9 mouse cellular contexts compared by ENCODE assay signal in the genomic region with DNA sequence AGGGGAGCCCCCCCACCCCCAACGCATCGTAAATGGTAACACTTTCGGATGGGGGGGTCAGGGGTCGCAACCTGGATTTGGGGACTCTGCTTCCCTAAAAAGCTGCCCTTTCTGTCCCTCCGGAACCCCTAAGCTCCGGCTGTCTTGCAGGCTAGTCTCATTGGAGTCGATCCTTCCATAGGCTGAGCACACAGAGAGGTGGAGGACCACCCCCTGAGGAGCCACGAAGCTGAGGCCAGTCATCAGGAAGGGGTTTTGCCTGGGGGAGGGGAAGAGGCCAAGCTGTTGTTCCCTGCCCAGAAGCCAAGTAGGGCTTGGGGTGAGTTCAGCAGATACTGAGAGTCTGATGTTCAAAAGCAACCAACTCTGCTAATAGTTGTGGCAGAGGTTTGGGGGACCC. TPM values are rescaled to one million over a fixed set of nuclear protein-coding genes. Genes with fewer than 3 reads are reported as not detected.
DNase-seq lines count a peak whose midpoint lies in the region; ATAC-seq and TF ChIP-seq lines count a peak whose summit lies in the region.
"Had no signal": no experiment of that assay in that cellular context is flagged by ENCODE, and none has a peak within 500 bp of the region (broad histone marks: within the 10 kb centered on the region; RNA-seq: fewer than 3 reads in every experiment).

No protein-coding gene starts in this region.

- H3K36me3 ChIP-seq in liver, embryonic 11.5 days (ENCODE audit: control insufficient read depth, insufficient read depth, low read length): no peaks in the 10 kb centered on the region
- H3K36me3 ChIP-seq in embryonic facial prominence, embryonic 14.5 days (ENCODE audit: control insufficient read depth, insufficient read depth, low read length): no peaks in the 10 kb centered on the region
- no peaks in the 10 kb centered on the region for H3K36me3 ChIP-seq in limb, embryonic 11.5 days (ENCODE audit: control insufficient read depth, insufficient read depth, low read length)

- H3K9ac ChIP-seq in liver, embryonic 11.5 days (ENCODE audit: low read depth, low read length): peak overlapping the region; percentile 65; the same call in 1 of the 2 replicates
- peak overlapping the region; percentile 72 for H3K9ac ChIP-seq in embryonic facial prominence, embryonic 14.5 days (ENCODE audit: low read depth, low read length)
- H3K9ac ChIP-seq in limb, embryonic 11.5 days (ENCODE audit: low read length): peak overlapping the region; percentile 57

- peaks cover 29% of the 10 kb centered on the region for H3K4me1 ChIP-seq in liver, embryonic 11.5 days (replicated peaks; ENCODE audit: control insufficient read depth, insufficient read depth, low read length)
- peaks cover 8% of the 10 kb centered on the region; the same call in 1 of the 2 replicates for H3K4me1 ChIP-seq in embryonic facial prominence, embryonic 14.5 days (ENCODE audit: control insufficient read depth, insufficient read depth, low read length)
- peaks cover 9% of the 10 kb centered on the region; the same call in 1 of the 2 replicates for H3K4me1 ChIP-seq in limb, embryonic 11.5 days (ENCODE audit: control insufficient read depth, insufficient read depth, low read length)
- H3K4me1 ChIP-seq in olfactory bulb, adult 2 months (ENCODE audit: control insufficient read depth, insufficient read depth, low read length): peaks cover 11% of the 10 kb centered on the region

- peaks cover 58% of the 10 kb centered on the region for H3K27me3 ChIP-seq in liver, embryonic 11.5 days (replicated peaks; ENCODE audit: control insufficient read depth, insufficient read depth, low read length)
- peaks cover 45% of the 10 kb centered on the region for H3K27me3 ChIP-seq in embryonic facial prominence, embryonic 14.5 days (replicated peaks; ENCODE audit: control insufficient read depth, insufficient read depth, low read length)
- H3K27me3 ChIP-seq in limb, embryonic 11.5 days (ENCODE audit: control insufficient read depth, insufficient read depth, low read length): peaks cover 22% of the 10 kb centered on the region

- H3K9me3 ChIP-seq in liver, embryonic 11.5 days (ENCODE audit: control insufficient read depth, low read length): peaks cover 2% of the 10 kb centered on the region; the same call in 1 of the 2 replicates
- 0 out of 2 replicates have a peak, but pooled peaks cover 4% of the 10 kb centered on the region for H3K9me3 ChIP-seq in embryonic facial prominence, embryonic 14.5 days (ENCODE audit: control insufficient read depth, low read length)
- H3K9me3 ChIP-seq in limb, embryonic 11.5 days (ENCODE audit: control insufficient read depth, low read length): no peaks in the 10 kb centered on the region; the same call in 1 of the 2 replicates

- TF ChIP-seq CTCF in olfactory bulb, adult 2 months (IDR thresholded peaks at IDR 0.05; ENCODE audit: insufficient read depth, low read depth, low read length): no peak

- WGBS in liver, embryonic 11.5 days: 10% methylated on average over 8 of the region's 8 CpGs
- WGBS in embryonic facial prominence, embryonic 14.5 days: 5% methylated on average over 8 of the region's 8 CpGs
- 7% methylated on average over 8 of the region's 8 CpGs for WGBS in limb, embryonic 11.5 days
- WGBS in olfactory bulb, adult 2 months: 17% methylated on average over 8 of the region's 8 CpGs

- peak overlapping the region; percentile 94 for H3K4me2 ChIP-seq in liver, embryonic 11.5 days
- peak overlapping the region; percentile 89 for H3K4me2 ChIP-seq in embryonic facial prominence, embryonic 14.5 days (ENCODE audit: low read depth, low read length)
- peak overlapping the region; percentile 86 for H3K4me2 ChIP-seq in limb, embryonic 11.5 days (ENCODE audit: low read depth, severe bottlenecking)

- no peak for DNase-seq in liver, embryonic 11.5 days (ENCODE audit: low spot score)
- no peak for DNase-seq in liver
- DNase-seq in embryonic facial prominence, embryonic 14.5 days (ENCODE audit: low spot score): peak; percentile 16
- DNase-seq in limb, embryonic 11.5 days (ENCODE audit: low spot score): peak; percentile 40
- DNase-seq in adrenal gland, adult 8-10 months: no peak
- DNase-seq in urinary bladder, adult 18-20 months (ENCODE audit: low spot score in 2 of 2): no peak
- no peak for DNase-seq in frontal cortex, adult 2 months (ENCODE audit: extremely low spot score in 1 of 2, low spot score in 1 of 2)

- no peak overlapping the region for H3K27ac ChIP-seq in liver, embryonic 11.5 days (ENCODE audit: low read depth, low read length)
- H3K27ac ChIP-seq in embryonic facial prominence, embryonic 14.5 days (replicated peaks; ENCODE audit: low read depth, low read length): no peak overlapping the region
- no peak overlapping the region for H3K27ac ChIP-seq in limb, embryonic 11.5 days (replicated peaks; ENCODE audit: low read depth, low read length)
- no peak overlapping the region for H3K27ac ChIP-seq in olfactory bulb, adult 2 months (ENCODE audit: insufficient read depth, low read depth, low read length)

- no peak for ATAC-seq in liver, embryonic 11.5 days (replicated peaks; ENCODE audit: low FRiP score)
- ATAC-seq in embryonic facial prominence, embryonic 14.5 days (ENCODE audit: low read depth): no peak
- ATAC-seq in limb, embryonic 11.5 days (ENCODE audit: insufficient number of reproducible peaks, low FRiP score, low TSS enrichment, low read depth): no peak

- TF ChIP-seq POLR2A in olfactory bulb, adult 2 months (IDR thresholded peaks at IDR 0.05; ENCODE audit: insufficient read depth, low read depth, low read length): no peak

- peak overlapping the region; percentile 61 for H3K4me3 ChIP-seq in liver, embryonic 11.5 days (ENCODE audit: low read depth, low read length)
- H3K4me3 ChIP-seq in embryonic facial prominence, embryonic 14.5 days (ENCODE audit: low read depth, low read length): peak overlapping the region; percentile 57
- H3K4me3 ChIP-seq in limb, embryonic 11.5 days (ENCODE audit: low read depth, low read length): peak overlapping the region; percentile 36
- H3K4me3 ChIP-seq in olfactory bulb, adult 2 months (ENCODE audit: insufficient read depth, low read depth, low read length): peak overlapping the region; percentile 48

RNA-seq across cellular contexts. Expression of a gene that starts 26.0 kb away (rescaled TPM):
- polyA plus RNA-seq in liver, embryonic 11.5 days (2014; fragmentation: Nextera tagmentation; extraction: Ambion mirVana): not detected in 2 replicates
- polyA plus RNA-seq in embryonic facial prominence, embryonic 14.5 days (2014; fragmentation: Nextera tagmentation; extraction: Ambion mirVana): 0.77 and 0.78 TPM in 2 replicates
- polyA plus RNA-seq in limb, embryonic 11.5 days (2014; fragmentation: Nextera tagmentation; extraction: Ambion mirVana): 0.07 and 0.28 TPM in 2 replicates
- not detected in 2 replicates for polyA plus RNA-seq in olfactory bulb, adult 2 months (2012; ENCODE audit: insufficient read depth, insufficient read length, low replicate concordance, missing spikeins)
- total RNA-seq in adrenal gland, adult 8-10 months (2022): not detected
- polyA plus RNA-seq in frontal cortex, adult 2 months (2012; rRNA removed): 0.04 TPM in 1 of 2 replicates, not detected in the other
- total RNA-seq: neutrophil, adult 5-6 weeks had no signal

RNA-seq across cellular contexts. Expression of a gene that starts 36.5 kb away (rescaled TPM):
- 505 and 548 TPM in 2 replicates for polyA plus RNA-seq in liver, embryonic 11.5 days (2014; fragmentation: Nextera tagmentation; extraction: Ambion mirVana)
- polyA plus RNA-seq in embryonic facial prominence, embryonic 14.5 days (2014; fragmentation: Nextera tagmentation; extraction: Ambion mirVana): 665 and 687 TPM in 2 replicates
- 647 and 649 TPM in 2 replicates for polyA plus RNA-seq in limb, embryonic 11.5 days (2014; fragmentation: Nextera tagmentation; extraction: Ambion mirVana)
- 324 and 570 TPM in 2 replicates for polyA plus RNA-seq in olfactory bulb, adult 2 months (2012; ENCODE audit: insufficient read depth, insufficient read length, low replicate concordance, missing spikeins)
- 100 to 1,000 TPM; 408 to 506 (median 446) TPM for total RNA-seq in adrenal gland, adult 8-10 months (2022)
- 593 and 603 TPM in 2 replicates for polyA plus RNA-seq in frontal cortex, adult 2 months (2012; rRNA removed)

RNA-seq across cellular contexts. Expression of a gene that starts 42.1 kb away (rescaled TPM):
- polyA plus RNA-seq in liver, embryonic 11.5 days (2014; fragmentation: Nextera tagmentation; extraction: Ambion mirVana): 0.56 and 0.82 TPM in 2 replicates
- 4.8 and 5.8 TPM in 2 replicates for polyA plus RNA-seq in embryonic facial prominence, embryonic 14.5 days (2014; fragmentation: Nextera tagmentation; extraction: Ambion mirVana)
- polyA plus RNA-seq in limb, embryonic 11.5 days (2014; fragmentation: Nextera tagmentation; extraction: Ambion mirVana): 1.1 and 1.8 TPM in 2 replicates
- polyA plus RNA-seq in olfactory bulb, adult 2 months (2012; ENCODE audit: insufficient read depth, insufficient read length, low replicate concordance, missing spikeins): not detected in 2 replicates
- total RNA-seq in adrenal gland, adult 8-10 months (2022): 1 to 10 TPM; 1.2 to 1.5 (median 1.5) TPM
- 9.4 and 12.2 TPM in 2 replicates for polyA plus RNA-seq in frontal cortex, adult 2 months (2012; rRNA removed)
- total RNA-seq: neutrophil, adult 5-6 weeks had no signal

RNA-seq across cellular contexts. Expression of a gene that starts 56.5 kb away (rescaled TPM):
- polyA plus RNA-seq in liver, embryonic 11.5 days (2014; fragmentation: Nextera tagmentation; extraction: Ambion mirVana): 38.4 and 41.3 TPM in 2 replicates
- polyA plus RNA-seq in embryonic facial prominence, embryonic 14.5 days (2014; fragmentation: Nextera tagmentation; extraction: Ambion mirVana): 23.9 and 27.0 TPM in 2 replicates
- polyA plus RNA-seq in limb, embryonic 11.5 days (2014; fragmentation: Nextera tagmentation; extraction: Ambion mirVana): 41.7 and 41.8 TPM in 2 replicates
- polyA plus RNA-seq in olfactory bulb, adult 2 months (2012; ENCODE audit: insufficient read depth, insufficient read length, low replicate concordance, missing spikeins): not detected in 2 replicates
- 10 to 100 TPM; 25.8 to 31.2 (median 29.6) TPM for total RNA-seq in adrenal gland, adult 8-10 months (2022)
- polyA plus RNA-seq in frontal cortex, adult 2 months (2012; rRNA removed): 33.2 and 35.6 TPM in 2 replicates

Comparison
In these comparisons a context has a peak if more than half of its experiments do, and no peak if none do; other contexts are left out.
1. DNase-seq: peak in embryonic facial prominence, embryonic 14.5 days (single experiment) and limb, embryonic 11.5 days (single experiment); none in liver, embryonic 11.5 days (single experiment), liver (single experiment), adrenal gland, adult 8-10 months (single experiment), urinary bladder, adult 18-20 months (0 of 2) and frontal cortex, adult 2 months (0 of 2).
2. Peak in every context shown above with its lines, with median percentiles within 50 percentile points of each other: H3K4me2 ChIP-seq, H3K4me3 ChIP-seq and H3K9ac ChIP-seq.